Mouse (Mus musculus) megakaryocyte-erythroid progenitor cell, adult 5-6 weeks (primary cell): ENCODE measurements at regions not wholly inside any gene's neighbourhood (a gene's known extent, or its start where the extent isn't known, plus 50 kb on each side); places are given as distances from the start of the nearest gene placed in this dataset.
"Not testable (repeated sequence)": the region's sequence is repeated elsewhere in the genome, so short reads cannot be mapped to it uniquely, and the experiment has no call there.

Experiments
- ATAC-seq: replicated peaks from 2 replicates; pipeline ENCODE4 v1.8.0; 2016; ENCODE audit warnings: mild to moderate bottlenecking, inconsistent platforms; ENCODE audit not compliant: severe bottlenecking, poor library complexity, low FRiP score, low TSS enrichment

DNA sequence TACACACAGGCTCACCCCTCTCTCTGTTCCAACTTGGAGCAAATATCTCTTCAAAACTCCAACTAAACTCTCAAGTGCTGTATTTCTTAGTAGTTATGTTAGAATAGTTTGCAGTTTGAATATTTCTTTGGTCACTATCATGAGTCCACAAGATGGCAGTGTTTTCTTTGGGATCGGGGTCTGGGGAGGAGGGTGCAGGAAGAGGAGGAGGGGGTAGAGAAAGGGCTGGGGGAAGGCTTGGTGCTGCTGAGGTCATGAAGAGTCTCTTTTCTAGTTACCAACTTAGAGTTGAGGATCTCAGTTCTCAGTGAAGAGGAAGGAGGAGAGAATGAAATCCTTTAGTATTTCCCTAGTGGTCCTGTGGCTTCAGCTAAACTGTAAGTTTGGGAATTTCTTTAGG, 863.6 kb downstream of the Dad1 start:
- ATAC-seq, result not testable (repeated sequence)

- ATAC-seq, result not testable (repeated sequence)
These were observed 879.0 kb upstream of the Olfr1507 start for GRCm38 (mm10) chr14:53374591-53374990.

- peak; percentile 84 for ATAC-seq
These were observed 878.4 kb upstream of the Olfr1507 start for GRCm38 (mm10) chr14:53373777-53374468.

DNA sequence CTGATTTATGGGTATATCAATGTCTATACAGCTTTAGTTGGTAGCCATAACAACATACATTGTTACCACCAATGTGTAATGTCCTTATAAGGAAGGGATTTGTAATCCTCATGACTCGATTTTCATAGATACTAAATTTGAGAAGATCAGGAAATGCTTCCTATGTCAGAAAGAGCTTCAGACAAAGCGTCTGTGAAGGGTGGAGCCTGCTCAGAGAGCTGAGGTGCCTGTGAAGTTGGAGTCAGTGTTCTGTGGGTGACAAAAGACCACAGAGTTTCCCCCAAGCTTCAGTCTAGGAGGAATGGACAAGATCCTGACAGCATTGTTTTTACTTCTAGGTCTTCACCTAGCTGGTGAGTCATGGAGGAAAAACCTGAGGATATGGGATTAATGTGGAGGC, 874.2 kb upstream of the Olfr1507 start:
- ATAC-seq, result no peak

DNA sequence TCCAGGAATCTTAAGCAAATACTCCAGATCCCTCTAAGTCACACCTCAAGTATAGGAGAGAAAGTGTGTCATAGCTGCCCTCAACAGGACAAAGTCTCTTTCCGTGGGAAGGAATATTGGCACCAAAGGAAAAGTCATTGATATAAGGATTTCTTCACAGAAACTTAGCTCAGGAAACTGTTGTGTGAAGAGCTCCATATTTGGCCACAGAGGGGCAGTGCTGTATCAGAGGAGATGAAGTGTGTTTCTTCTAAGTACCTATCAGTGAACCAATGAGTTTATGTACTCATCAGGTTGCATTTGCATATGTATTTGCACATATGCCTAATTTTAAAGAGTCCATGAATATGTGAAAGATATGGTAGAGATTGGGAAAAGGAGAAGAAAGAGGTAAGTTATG, 871.9 kb upstream of the Olfr1507 start:
- peak; percentile 98 for ATAC-seq

GRCm38 (mm10) chr14:53363995-53364394, 868.4 kb upstream of the Olfr1507 start:
- ATAC-seq, result peak; percentile 56; the same call in 1 of the 2 replicates

GRCm38 (mm10) chr14:53362054-53362453, 866.5 kb upstream of the Olfr1507 start:
- not testable (repeated sequence) for ATAC-seq

GRCm38 (mm10) chr14:53357498-53357897, 861.9 kb upstream of the Olfr1507 start:
- not testable (repeated sequence) for ATAC-seq

DNA sequence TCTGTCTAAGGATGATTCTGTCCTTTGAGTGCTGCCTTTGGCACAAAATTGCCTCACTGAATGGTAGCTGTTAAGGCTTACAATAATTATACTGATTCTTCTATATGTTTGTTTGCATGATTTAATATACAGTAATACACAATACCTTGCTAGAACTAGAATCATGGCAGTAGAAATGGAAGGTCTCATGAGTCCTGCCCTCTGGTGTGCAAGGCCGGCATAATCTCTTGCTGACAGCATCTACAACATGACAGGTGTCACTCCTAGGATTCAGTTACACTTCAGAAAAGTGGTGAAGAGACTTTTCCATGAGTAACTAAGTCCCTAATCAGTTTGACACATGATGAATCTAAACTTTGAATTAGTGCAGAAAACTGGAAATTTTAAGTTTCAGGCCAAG, 861.2 kb upstream of the Olfr1507 start:
- peak; percentile 57; the same call in 1 of the 2 replicates for ATAC-seq

GRCm38 (mm10) chr14:53351457-53351856, 855.9 kb upstream of the Olfr1507 start:
- ATAC-seq, result peak; percentile 79

- ATAC-seq, result peak; percentile 29; the same call in 1 of the 2 replicates
These were observed 855.2 kb upstream of the Olfr1507 start for GRCm38 (mm10) chr14:53350780-53351179.

- ATAC-seq, result peak; percentile 84
These were observed 853.6 kb upstream of the Olfr1507 start for GRCm38 (mm10) chr14:53349111-53349510.

DNA sequence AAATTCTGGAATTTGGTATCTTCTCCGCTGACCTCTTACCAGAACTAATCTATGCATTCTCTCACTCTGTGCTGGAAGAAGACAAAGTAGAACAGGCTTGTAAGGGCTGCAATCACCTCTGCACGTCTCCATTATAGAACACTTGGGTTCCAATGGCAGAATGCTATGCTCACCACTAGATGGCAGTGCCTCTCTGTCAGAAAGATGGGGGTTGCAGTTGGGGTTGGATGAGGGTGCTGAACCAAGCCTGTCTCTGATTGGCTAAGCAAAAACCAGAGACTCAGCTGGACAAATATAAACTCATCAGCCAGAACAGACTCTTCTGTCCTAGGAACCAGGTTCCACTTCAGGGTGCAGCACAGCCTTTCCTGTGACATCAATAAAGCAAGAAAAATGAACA, 850.0 kb upstream of the Olfr1507 start:
- ATAC-seq, result peak; percentile 98

- not testable (repeated sequence) for ATAC-seq
These were observed 848.3 kb upstream of the Olfr1507 start for GRCm38 (mm10) chr14:53343849-53344248.

DNA sequence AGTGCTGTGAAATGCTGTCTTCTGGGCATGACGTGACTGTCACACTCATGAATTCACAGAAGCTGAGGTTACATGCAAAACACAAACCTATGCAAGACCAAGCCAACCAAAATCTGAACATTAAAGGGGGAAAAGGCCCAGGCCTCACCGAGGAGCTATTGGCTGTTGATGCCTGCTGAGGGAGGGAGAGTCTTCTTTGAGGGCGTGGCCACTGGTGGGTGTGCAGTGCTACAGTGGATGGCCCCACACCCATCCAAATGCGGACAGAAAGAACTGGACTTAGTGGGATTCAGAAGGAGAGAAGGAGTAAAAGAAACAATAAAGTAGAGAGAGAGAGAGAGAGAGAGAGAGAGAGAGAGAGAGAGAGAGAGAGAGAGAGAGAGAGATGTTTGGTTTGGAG, 843.6 kb upstream of the Olfr1507 start:
- ATAC-seq, result not testable (repeated sequence)

- peak; percentile 81 for ATAC-seq
These were observed 841.9 kb upstream of the Olfr1507 start for GRCm38 (mm10) chr14:53337446-53337845.

- ATAC-seq, result peak; percentile 56
These were observed 841.2 kb upstream of the Olfr1507 start for GRCm38 (mm10) chr14:53336705-53337104.

GRCm38 (mm10) chr14:53334451-53334850, 838.9 kb upstream of the Olfr1507 start:
- not testable (repeated sequence) for ATAC-seq

- ATAC-seq, result peak; percentile 66
These were observed 835.6 kb upstream of the Olfr1507 start for GRCm38 (mm10) chr14:53331153-53331552.

DNA sequence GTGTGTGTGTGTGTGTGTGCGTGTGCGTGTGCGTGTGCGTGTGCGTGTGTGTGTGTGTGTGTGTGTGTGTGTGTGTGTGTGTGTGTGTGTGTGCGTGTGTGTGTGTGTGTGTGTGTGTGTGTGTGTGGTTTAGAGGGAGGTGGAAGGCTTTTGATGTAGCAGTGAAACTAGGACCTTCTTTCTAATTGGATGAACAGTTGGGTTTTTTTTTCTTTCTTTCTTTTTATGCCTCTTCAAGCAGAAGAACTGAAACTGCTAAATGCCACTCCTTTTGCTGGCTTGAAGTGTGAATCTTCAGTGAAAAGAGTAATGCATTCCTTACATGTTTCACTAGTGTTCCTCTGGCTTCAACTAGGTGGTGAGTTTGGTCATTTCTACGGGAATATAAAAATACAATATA, 828.8 kb upstream of the Olfr1507 start:
- ATAC-seq, result not testable (repeated sequence)

- ATAC-seq, result peak; percentile 95
These were observed 823.2 kb upstream of the Olfr1507 start for GRCm38 (mm10) chr14:53318512-53319309.
